Mouse (Mus musculus) heart, postnatal 25 days (tissue): ENCODE data around the gene Gpr146. TPM values are rescaled to one million over a fixed set of nuclear protein-coding genes. Genes with fewer than 3 reads are reported as not detected.

ENCODE experiments used
- DNase-seq: peaks from one replicate; pipeline ENCODE4 v3.0.0; 2022; ENCODE audit warnings: low spot score
- intact Hi-C: fragments of 180-260 bp; cut with DNase I; formaldehyde crosslinking; loops from one replicate; pipeline ENCODE4 v1.15.1; 2025
- total RNA-seq, 2 experiments: library from RNA; stranded (reverse); gene quantifications; 2 replicates each; pipeline ENCODE4 v1.2.3; 2021

Gpr146 gene
- total RNA-seq, 2 experiments from 2014 or later, result 35.3 to 58.5 TPM

GRCm38 (mm10) chr5:139353946-139354345 lies 23.6 kb upstream of the Gpr146 start:
- DNase-seq, result no peak
- intact Hi-C loops, result no loop called here

GRCm38 (mm10) chr5:139355235-139355772 lies 22.2 kb upstream of the Gpr146 start:
- no peak for DNase-seq
- intact Hi-C loops, result loop anchor here (1.0 kb wide), 1 partner anchor 23 kb away; no protein-coding TSS in a partner anchor

- DNase-seq, result no peak
- intact Hi-C loops, result no loop called here
These were observed 18.8 kb upstream of the Gpr146 start for GRCm38 (mm10) chr5:139358653-139359052.

- DNase-seq, result no peak
- intact Hi-C loops, result no loop called here
These were observed 18.3 kb upstream of the Gpr146 start for GRCm38 (mm10) chr5:139359244-139359643.

- intact Hi-C loops, result loop anchor here (1.0 to 5.0 kb wide), 4 partner anchors 34 to 141 kb away; no protein-coding TSS in a partner anchor
These were observed 13.6 kb upstream of the Gpr146 start for GRCm38 (mm10) chr5:139363858-139364257.

GRCm38 (mm10) chr5:139364260-139364910 lies 13.1 kb upstream of the Gpr146 start:
- intact Hi-C loops, result loop anchor here (1.0 to 5.0 kb wide), 3 partner anchors 34 to 102 kb away; no protein-coding TSS in a partner anchor
- peak; percentile 73 for DNase-seq

More at GRCm38 (mm10) chr5:139363858-139364257, 13.6 kb upstream of the Gpr146 start:
- DNase-seq, result no peak

GRCm38 (mm10) chr5:139364911-139365571 lies 12.5 kb upstream of the Gpr146 start:
- intact Hi-C loops, result loop anchor here (1.0 to 5.0 kb wide), 3 partner anchors 33 to 102 kb away; no protein-coding TSS in a partner anchor
- no peak for DNase-seq

GRCm38 (mm10) chr5:139365827-139366226 lies 11.7 kb upstream of the Gpr146 start:
- DNase-seq, result no peak
- intact Hi-C loops, result loop anchor here (2.0 kb wide), 1 partner anchor 101 kb away; no protein-coding TSS in a partner anchor

GRCm38 (mm10) chr5:139366484-139366883 lies 11.0 kb upstream of the Gpr146 start:
- intact Hi-C loops, result no loop called here

GRCm38 (mm10) chr5:139367884-139368458 lies 9.5 kb upstream of the Gpr146 start:
- no peak for DNase-seq
- intact Hi-C loops, result no loop called here

More at GRCm38 (mm10) chr5:139366484-139366883, 11.0 kb upstream of the Gpr146 start:
- no peak for DNase-seq

GRCm38 (mm10) chr5:139368638-139369320 lies 8.7 kb upstream of the Gpr146 start:
- DNase-seq, result no peak
- intact Hi-C loops, result no loop called here

- DNase-seq, result no peak
- intact Hi-C loops, result no loop called here
These were observed 7.2 kb upstream of the Gpr146 start for GRCm38 (mm10) chr5:139370336-139370735.

GRCm38 (mm10) chr5:139371118-139371517 lies 6.4 kb upstream of the Gpr146 start:
- intact Hi-C loops, result no loop called here
- no peak for DNase-seq

GRCm38 (mm10) chr5:139371631-139372401 lies 5.7 kb upstream of the Gpr146 start:
- intact Hi-C loops, result no loop called here
- peak; percentile 85 for DNase-seq

- intact Hi-C loops, result no loop called here
- DNase-seq, result no peak
These were observed 4.4 kb upstream of the Gpr146 start for GRCm38 (mm10) chr5:139373126-139373525.

- intact Hi-C loops, result no loop called here
- DNase-seq, result no peak
These were observed 3.5 kb upstream of the Gpr146 start for GRCm38 (mm10) chr5:139373889-139374444.

GRCm38 (mm10) chr5:139374841-139375240 lies 2.7 kb upstream of the Gpr146 start:
- no peak for DNase-seq
- intact Hi-C loops, result no loop called here

GRCm38 (mm10) chr5:139378271-139378556 lies 717 bp downstream of the Gpr146 start:
- no peak for DNase-seq
- intact Hi-C loops, result no loop called here

GRCm38 (mm10) chr5:139378986-139379629 lies 1.6 kb downstream of the Gpr146 start:
- peak; percentile 72 for DNase-seq
- intact Hi-C loops, result no loop called here
